13 mouse cellular contexts compared by ENCODE assay signal in the genomic region with DNA sequence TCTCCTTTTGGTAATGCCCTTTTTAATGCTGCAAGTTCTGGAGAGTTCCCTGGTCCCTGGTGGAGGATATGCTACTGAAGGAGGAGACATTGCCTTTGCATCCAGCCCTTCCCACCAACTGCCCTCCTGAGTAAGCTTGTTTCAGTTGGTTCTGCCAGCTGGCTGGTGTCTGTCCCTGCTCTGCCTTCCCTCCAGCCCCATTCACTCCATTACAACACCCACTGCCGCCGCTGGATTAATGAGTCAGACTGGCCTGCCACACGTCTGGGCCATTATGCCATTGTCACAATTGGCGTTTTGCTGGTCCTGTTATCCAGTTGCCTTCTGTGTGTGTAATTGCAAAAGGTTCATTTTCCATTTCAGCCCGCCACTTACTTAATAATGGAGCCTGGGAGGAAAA.
DNase-seq lines count a peak whose midpoint lies in the region; ATAC-seq lines count a peak whose summit lies in the region.
"Had no signal": no experiment of that assay in that cellular context is flagged by ENCODE, and none has a peak within 500 bp of the region (broad histone marks: within the 10 kb centered on the region; RNA-seq: fewer than 3 reads in every experiment).

No protein-coding gene starts in this region.

- no peak overlapping the region for H3K4me2 ChIP-seq in lung, embryonic 15.5 days
- H3K4me2 ChIP-seq: heart, embryonic 15.5 days; kidney, embryonic 15.5 days; liver, embryonic 11.5 days had no signal

- ATAC-seq in lung, embryonic 15.5 days (ENCODE audit: borderline replicate concordance, extremely low read depth, low FRiP score, low TSS enrichment), result peak; percentile 44; the same call in 1 of the 2 replicates
- peak; percentile 76 for ATAC-seq in megakaryocyte progenitor cell, adult 5-6 weeks (replicated peaks; ENCODE audit: poor library complexity)

- H3K4me1 ChIP-seq in lung, embryonic 15.5 days, result peaks cover 22% of the 10 kb centered on the region; the same call in 1 of the 2 replicates

- H3K9ac ChIP-seq in lung, embryonic 15.5 days, result no peak overlapping the region
- H3K9ac ChIP-seq: heart, embryonic 15.5 days; kidney, embryonic 15.5 days had no signal

- H3K27ac ChIP-seq in lung, embryonic 15.5 days, result no peak overlapping the region
- H3K27ac ChIP-seq: heart, embryonic 15.5 days; kidney, embryonic 15.5 days had no signal

- no peaks in the 10 kb centered on the region for H3K9me3 ChIP-seq in lung, embryonic 15.5 days
- H3K9me3 ChIP-seq: heart, embryonic 15.5 days; kidney, embryonic 15.5 days had no signal

- peak; percentile 13 to 31 for DNase-seq in cerebellum, postnatal 10 days
- DNase-seq in cerebellum, postnatal 36 days, result no peak
- DNase-seq in lung, adult 18-20 months, result no peak
- DNase-seq in adrenal gland, adult 8-10 months, result peak; percentile 37
- no peak for DNase-seq in kidney, postnatal 10 days
- DNase-seq in thymus, postnatal 4 days, result no peak
- DNase-seq: cerebellum, adult 8-10 months; heart, adult 11 months had no signal

- 61% methylated on average over 5 of the region's 5 CpGs for WGBS in lung, embryonic 15.5 days

- H3K27me3 ChIP-seq in lung, embryonic 15.5 days, result no peaks in the 10 kb centered on the region
- H3K27me3 ChIP-seq: heart, embryonic 15.5 days; kidney, embryonic 15.5 days had no signal

- H3K36me3 ChIP-seq in lung, embryonic 15.5 days, result no peaks in the 10 kb centered on the region
- H3K36me3 ChIP-seq: heart, embryonic 15.5 days; kidney, embryonic 15.5 days had no signal

- no peak overlapping the region for H3K4me3 ChIP-seq in lung, embryonic 15.5 days
- H3K4me3 ChIP-seq: heart, embryonic 15.5 days; kidney, embryonic 15.5 days had no signal

Comparison
In these comparisons a context has a peak if more than half of its experiments do, and no peak if none do; other contexts are left out.
1. DNase-seq: peak in cerebellum, postnatal 10 days (2 of 2) and adrenal gland, adult 8-10 months (single experiment); none in cerebellum, postnatal 36 days (0 of 2), lung, adult 18-20 months (0 of 2), kidney, postnatal 10 days (single experiment) and thymus, postnatal 4 days (single experiment).